Mouse (Mus musculus) embryonic facial prominence, embryonic 11.5 days (tissue): ENCODE data around the gene Il12rb1. TPM values are rescaled to one million over a fixed set of nuclear protein-coding genes. Genes with fewer than 3 reads are reported as not detected.

Experiments
- ATAC-seq: fragments of 200-750 bp; cut with Nextera tagmentation; replicated peaks from 2 replicates; pipeline ENCODE4 v1.8.0; 2017; ENCODE audit warnings: low read depth; ENCODE audit not compliant: insufficient number of reproducible peaks, low FRiP score, low TSS enrichment
- DNase-seq: peaks from one replicate; pipeline ENCODE4 v3.0.0-alpha.2; 2015; ENCODE audit warnings: low spot score
- H3K27ac ChIP-seq: fragments of 300-500 bp; sonication (generic); replicated peaks from 2 replicates; pipeline ENCODE4 v1.5.1; 2014; ENCODE audit warnings: mild to moderate bottlenecking, low read depth, low read length, control low read depth
- H3K27me3 ChIP-seq: fragments of 300-500 bp; sonication (generic); 2 replicates; pipeline ENCODE4 v1.6.1; 2014; ENCODE audit warnings: mild to moderate bottlenecking, low read length, moderate library complexity, mixed read lengths; ENCODE audit not compliant: control insufficient read depth, insufficient read depth
- H3K36me3 ChIP-seq: fragments of 300-500 bp; sonication (generic); replicated peaks from 2 replicates; pipeline ENCODE4 v1.6.1; 2014; ENCODE audit warnings: low read depth, mild to moderate bottlenecking, low read length, moderate library complexity, mixed read lengths; ENCODE audit not compliant: control insufficient read depth, insufficient read depth
- H3K4me1 ChIP-seq: fragments of 300-500 bp; sonication (generic); 2 replicates; pipeline ENCODE4 v1.6.1; 2014; ENCODE audit warnings: low read length, mixed read lengths; ENCODE audit not compliant: control insufficient read depth, insufficient read depth
- H3K4me2 ChIP-seq: fragments of 300-500 bp; sonication (generic); 2 replicates; pipeline ENCODE4 v1.6.1; 2014; ENCODE audit warnings: low read depth, mild to moderate bottlenecking, control low read depth, low read length, moderate library complexity
- H3K4me3 ChIP-seq: fragments of 300-500 bp; sonication (generic); 2 replicates; pipeline ENCODE4 v1.5.1; 2014; ENCODE audit warnings: low read depth, low read length, control low read depth
- H3K9ac ChIP-seq: fragments of 300-500 bp; sonication (generic); replicated peaks from 2 replicates; pipeline ENCODE4 v1.6.1; 2014; ENCODE audit warnings: mild to moderate bottlenecking, control low read depth, low read length
- H3K9me3 ChIP-seq: fragments of 300-500 bp; sonication (generic); replicated peaks from 2 replicates; pipeline ENCODE4 v1.6.1; 2016; ENCODE audit warnings: mild to moderate bottlenecking, low read length, inconsistent platforms, mixed read lengths; ENCODE audit not compliant: control insufficient read depth
- WGBS: fragments of 180-500 bp; shearing (Covaris S2); extraction: QIAGEN DNeasy Blood & Tissue Kit; methylation state at CpG from one replicate; pipeline ENCODE4 v1.1.7; 2014; 5-methylcytosine and 5-hydroxymethylcytosine counted together
- polyA plus RNA-seq: library from polyadenylated mRNA; unstranded; fragments of >200 nt; fragmentation: Nextera tagmentation; extraction: Ambion mirVana; gene quantifications from 2 replicates; pipeline ENCODE4 v1.2.1, GENCODE M21; 2014

The Il12rb1 gene
- polyA plus RNA-seq, 1 experiment from 2014 or later = 0.10 TPM

DNA sequence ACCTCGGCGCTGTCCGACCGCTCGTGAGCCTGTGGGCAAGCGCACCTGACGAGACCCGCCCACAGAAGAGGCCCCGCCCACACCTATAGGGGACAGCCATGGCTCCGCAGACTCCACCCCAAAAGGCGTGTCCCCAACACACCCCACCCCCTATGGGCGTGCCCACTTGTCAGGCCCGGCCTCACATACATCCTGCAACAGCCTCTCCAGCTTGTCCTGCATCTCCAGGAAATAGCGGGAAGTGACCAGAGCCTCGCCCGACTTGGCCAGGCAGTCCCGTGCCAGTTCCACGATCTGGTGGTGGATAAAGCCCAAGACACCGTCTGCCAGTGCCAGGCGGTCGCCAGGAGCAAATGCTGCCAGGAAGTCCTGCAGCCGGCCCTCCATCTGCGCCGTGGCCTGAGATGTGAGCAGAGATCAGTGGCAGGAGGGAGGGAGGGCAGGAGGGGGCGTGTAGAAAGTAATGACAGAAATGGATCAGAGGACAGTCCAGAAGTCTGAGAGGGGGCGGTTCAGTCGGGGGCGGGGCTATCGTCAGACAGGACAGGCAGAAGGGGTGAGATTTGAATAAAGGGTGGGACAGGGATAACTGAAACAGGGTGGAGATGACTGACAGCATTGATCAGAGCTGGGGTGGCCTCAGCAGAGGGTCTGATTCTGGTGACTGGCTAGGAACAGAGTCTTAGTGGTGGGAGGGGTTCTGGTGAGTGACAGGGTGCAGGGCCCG is 20.1 kb upstream of the Il12rb1 start:
- H3K27ac ChIP-seq = no peak overlapping the region
- 16% methylated on average over 29 of the region's 30 CpGs for WGBS
- ATAC-seq (no peak), DNase-seq (peak; percentile 76)
- peaks cover 13% of the 10 kb centered on the region for H3K4me1 ChIP-seq
- H3K4me3 ChIP-seq = no peak overlapping the region
- no peaks in the 10 kb centered on the region for H3K9me3 ChIP-seq
- H3K9ac ChIP-seq = no peak overlapping the region; the same call in 1 of the 2 replicates
- H3K4me2 ChIP-seq = peak overlapping the region; percentile 2; the same call in 1 of the 2 replicates
- no peaks in the 10 kb centered on the region for H3K27me3 ChIP-seq
- peaks cover 4% of the 10 kb centered on the region for H3K36me3 ChIP-seq

DNA sequence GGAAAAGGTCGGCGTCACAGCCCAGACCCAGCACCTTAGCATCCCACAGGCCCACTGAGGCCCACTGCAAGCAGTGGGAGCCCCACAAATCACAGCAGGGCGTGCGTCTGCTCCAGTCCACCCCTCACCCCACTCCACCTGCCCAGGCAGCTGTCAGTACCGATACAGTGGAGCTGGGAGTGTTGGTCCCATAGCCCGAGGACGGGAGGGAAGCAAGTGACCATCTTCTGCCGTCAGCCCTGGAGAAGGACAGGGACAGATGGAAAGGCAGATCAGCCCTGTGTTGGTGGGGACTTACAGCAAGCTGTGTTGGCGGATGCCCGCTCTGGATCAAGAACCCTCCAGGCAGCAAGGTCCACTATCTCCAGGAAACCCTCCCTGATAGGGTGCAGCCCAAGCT is 19.2 kb upstream of the Il12rb1 start:
- H3K27me3 ChIP-seq = no peaks in the 10 kb centered on the region
- no peaks in the 10 kb centered on the region for H3K9me3 ChIP-seq
- no peak overlapping the region for H3K4me3 ChIP-seq
- DNase-seq (no peak), ATAC-seq (no peak)
- 75% methylated on average over 10 of the region's 10 CpGs for WGBS
- peaks cover 4% of the 10 kb centered on the region for H3K36me3 ChIP-seq
- H3K9ac ChIP-seq = no peak overlapping the region; the same call in 1 of the 2 replicates
- H3K4me2 ChIP-seq = no peak overlapping the region
- H3K4me1 ChIP-seq = peaks cover 14% of the 10 kb centered on the region
- no peak overlapping the region for H3K27ac ChIP-seq

DNA sequence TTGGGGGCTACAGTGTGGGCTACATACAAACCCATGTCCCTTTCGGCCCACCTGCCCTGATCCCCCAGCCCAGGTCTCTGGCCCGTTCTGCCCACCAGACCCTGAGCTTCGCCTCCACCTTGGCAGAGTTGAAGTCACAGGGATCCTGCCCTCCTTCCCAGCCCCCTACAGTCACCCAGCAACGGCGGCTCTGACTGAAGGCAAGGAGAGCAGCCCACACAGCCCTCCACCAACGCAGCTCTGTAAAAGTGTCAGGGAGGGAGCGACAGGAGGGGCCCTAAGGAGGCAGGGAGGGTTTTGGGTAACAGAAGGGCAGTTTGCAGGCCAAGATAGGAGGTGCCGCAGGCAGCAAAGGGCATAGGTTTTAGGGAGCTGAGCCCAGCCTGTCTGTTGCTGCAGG is 17.4 kb upstream of the Il12rb1 start:
- WGBS = 73% methylated on average over 8 of the region's 8 CpGs
- Histone ChIP-seq H3K4me2 (peak overlapping the region; percentile 16; the same call in 1 of the 2 replicates), H3K9me3 (no peaks in the 10 kb centered on the region), H3K4me1 (peaks cover 14% of the 10 kb centered on the region), H3K4me3 (0 out of 2 replicates have a peak overlapping the region, but pooled peaks have one; percentile 9), H3K27me3 (no peaks in the 10 kb centered on the region), H3K36me3 (peaks cover 4% of the 10 kb centered on the region; the same call in 1 of the 2 replicates), H3K9ac (peak overlapping the region; percentile 2; the same call in 1 of the 2 replicates), H3K27ac (no peak overlapping the region)
- ATAC-seq (no peak), DNase-seq (no peak)

DNA sequence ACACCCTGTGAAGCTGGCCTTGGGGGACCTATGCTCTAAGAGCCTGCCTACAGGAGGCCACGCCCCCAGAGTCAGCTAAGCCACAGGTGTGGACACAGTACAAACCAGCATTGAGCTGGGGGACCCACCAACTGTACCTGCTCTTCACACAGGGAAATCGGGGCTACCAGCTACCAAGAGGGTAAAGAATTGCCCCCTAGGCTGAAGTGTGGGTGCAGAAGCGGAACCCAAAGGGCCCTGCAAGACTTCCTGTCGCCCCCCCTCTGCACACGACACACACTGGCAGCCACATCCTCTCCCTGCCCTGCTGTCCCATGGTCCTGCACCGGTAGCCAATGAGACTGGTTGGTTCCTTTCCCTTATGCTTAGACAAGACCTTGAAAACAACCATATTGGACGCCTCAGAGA is 17.0 kb upstream of the Il12rb1 start:
- no peak overlapping the region for H3K27ac ChIP-seq
- H3K36me3 ChIP-seq = 0 out of 2 replicates have a peak, but pooled peaks cover 2% of the 10 kb centered on the region
- no peaks in the 10 kb centered on the region for H3K9me3 ChIP-seq
- no peak overlapping the region for H3K4me3 ChIP-seq
- ATAC-seq (no peak), DNase-seq (no peak)
- H3K4me1 ChIP-seq = peaks cover 14% of the 10 kb centered on the region
- 78% methylated on average over 7 of the region's 7 CpGs for WGBS
- H3K27me3 ChIP-seq = no peaks in the 10 kb centered on the region
- H3K9ac ChIP-seq = no peak overlapping the region; the same call in 1 of the 2 replicates
- H3K4me2 ChIP-seq = peak overlapping the region; percentile 16

DNA sequence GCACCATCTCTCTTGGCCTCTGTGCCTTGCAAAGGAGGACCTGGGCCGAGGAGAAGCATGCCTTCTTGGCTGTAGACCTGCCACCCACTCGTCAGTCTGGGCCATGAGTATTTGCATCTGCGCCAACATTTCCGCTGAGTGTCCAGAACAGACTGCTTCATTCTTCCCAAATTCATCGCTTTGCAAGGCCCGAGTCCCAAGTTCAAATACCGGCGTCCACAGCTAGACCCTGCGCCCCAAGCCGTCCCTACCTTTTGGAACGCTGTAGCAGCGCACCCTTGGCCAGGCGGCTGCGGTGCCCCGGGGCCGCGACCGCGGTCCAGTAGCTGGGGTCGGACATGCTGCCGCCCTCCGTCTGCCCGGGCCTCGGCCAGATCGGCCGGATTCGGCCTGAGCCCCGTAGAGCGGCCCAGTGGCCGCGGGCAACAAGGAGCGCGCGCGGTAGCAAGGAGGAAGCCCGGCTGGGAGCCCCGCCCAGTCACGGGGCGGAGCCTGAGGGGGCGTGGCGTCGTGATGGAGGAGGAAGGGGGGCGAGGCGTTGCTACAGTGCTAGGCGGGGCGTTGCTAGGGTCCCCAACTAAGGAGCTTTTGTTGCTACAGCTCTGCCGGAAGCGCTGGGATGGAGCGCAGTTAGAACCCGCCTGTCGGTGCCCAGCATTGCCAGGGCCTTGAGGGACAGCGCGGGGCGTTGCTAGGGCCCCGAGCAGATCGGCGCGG is 16.1 kb upstream of the Il12rb1 start:
- H3K36me3 ChIP-seq = no peaks in the 10 kb centered on the region
- peak overlapping the region; percentile 80 for H3K27ac ChIP-seq
- no peaks in the 10 kb centered on the region for H3K9me3 ChIP-seq
- peak overlapping the region; percentile 76 for H3K9ac ChIP-seq
- H3K27me3 ChIP-seq = no peaks in the 10 kb centered on the region
- 6% methylated on average over 58 of the region's 58 CpGs for whole genome bisulfite sequencing
- ATAC-seq (peak; percentile 82), DNase-seq (peak; percentile 98)
- H3K4me1 ChIP-seq = peaks cover 19% of the 10 kb centered on the region
- H3K4me2 ChIP-seq = peak overlapping the region; percentile 91
- peak overlapping the region; percentile 68 for H3K4me3 ChIP-seq

DNA sequence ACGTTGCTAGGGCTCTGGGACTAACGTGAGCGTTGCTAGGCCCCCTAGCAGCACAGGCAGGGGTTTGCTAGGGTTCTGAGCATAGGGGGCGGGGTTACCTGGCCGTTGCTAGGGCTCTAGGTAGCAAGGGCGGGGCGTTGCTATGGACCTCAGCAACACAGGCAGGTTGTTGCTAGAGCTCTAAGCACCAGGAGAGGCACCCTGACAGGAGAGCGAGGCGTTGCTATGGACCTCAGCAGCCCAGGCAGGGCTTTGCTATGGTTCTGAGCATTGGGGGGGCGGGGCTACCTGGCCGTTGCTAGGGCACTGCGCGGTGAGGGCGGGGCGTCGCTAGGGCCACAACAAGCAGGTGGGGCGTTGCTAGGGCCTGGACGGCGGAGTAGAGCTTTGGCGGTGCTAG is 15.5 kb upstream of the Il12rb1 start:
- Histone ChIP-seq H3K9me3 (no peaks in the 10 kb centered on the region), H3K36me3 (no peaks in the 10 kb centered on the region), H3K27me3 (no peaks in the 10 kb centered on the region), H3K27ac (peak overlapping the region; percentile 80), H3K4me3 (peak overlapping the region; percentile 68), H3K4me1 (peaks cover 19% of the 10 kb centered on the region), H3K4me2 (peak overlapping the region; percentile 91), H3K9ac (peak overlapping the region; percentile 46)
- DNase-seq (no peak), ATAC-seq (peak; percentile 50)
- under 1% methylated on average over 20 of the region's 20 CpGs for WGBS

DNA sequence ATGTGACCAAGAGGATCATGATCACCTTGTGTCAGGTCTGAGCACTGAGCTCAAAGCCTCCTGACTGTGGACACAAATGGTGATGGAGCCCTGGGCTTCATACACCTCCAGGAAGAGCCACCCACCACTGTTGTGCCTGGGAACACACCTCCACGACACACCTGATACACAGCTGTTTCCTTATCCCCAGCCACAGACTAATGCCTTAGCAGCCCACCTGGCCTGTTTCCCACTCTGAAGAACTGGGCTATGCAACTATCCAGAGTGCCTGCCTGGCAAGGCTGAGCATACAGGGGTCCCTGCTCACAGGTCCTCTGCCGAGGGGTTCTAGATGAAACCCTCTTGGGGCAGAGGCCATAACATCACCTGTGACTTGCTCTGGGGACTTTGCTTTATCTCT is 14.0 kb upstream of the Il12rb1 start:
- Histone ChIP-seq H3K9me3 (no peaks in the 10 kb centered on the region), H3K27me3 (peaks cover 14% of the 10 kb centered on the region), H3K4me3 (no peak overlapping the region), H3K4me1 (peaks cover 15% of the 10 kb centered on the region), H3K9ac (no peak overlapping the region), H3K36me3 (no peaks in the 10 kb centered on the region), H3K27ac (no peak overlapping the region), H3K4me2 (no peak overlapping the region)
- DNase-seq (no peak), ATAC-seq (no peak)
- WGBS = 86% methylated on average over 2 of the region's 2 CpGs

DNA sequence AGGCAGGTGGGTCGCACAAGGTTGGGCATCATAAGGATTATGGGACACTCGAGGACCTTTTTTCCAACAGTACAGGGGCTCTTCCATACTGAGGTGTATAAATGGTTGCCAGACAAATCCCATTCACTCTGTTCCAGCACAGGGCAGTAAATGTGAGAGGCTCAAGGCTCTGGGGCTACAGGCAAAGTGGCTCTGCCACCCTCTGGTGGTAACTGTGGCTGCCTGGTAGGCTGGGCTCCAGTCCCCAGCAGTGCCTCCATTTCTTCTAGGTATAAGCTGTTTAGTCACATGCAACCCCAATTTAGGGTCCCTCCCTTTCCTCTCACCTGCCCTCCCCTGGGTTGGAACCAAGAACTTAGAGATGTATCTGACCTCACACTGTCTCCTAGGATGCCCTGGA is 12.9 kb upstream of the Il12rb1 start:
- no peaks in the 10 kb centered on the region for H3K36me3 ChIP-seq
- no peak overlapping the region for H3K4me2 ChIP-seq
- H3K27me3 ChIP-seq = peaks cover 23% of the 10 kb centered on the region
- H3K4me3 ChIP-seq = no peak overlapping the region
- peaks cover 15% of the 10 kb centered on the region for H3K4me1 ChIP-seq
- WGBS = 84% methylated on average over 2 of the region's 2 CpGs
- ATAC-seq (no peak), DNase-seq (no peak)
- H3K9me3 ChIP-seq = no peaks in the 10 kb centered on the region
- no peak overlapping the region for H3K9ac ChIP-seq
- H3K27ac ChIP-seq = no peak overlapping the region
